Mouse (Mus musculus): ENCODE data around the gene Nop2. TPM values are rescaled to one million over a fixed set of nuclear protein-coding genes. Genes with fewer than 3 reads are reported as not detected.

Nop2 gene
- total RNA-seq, 2 experiments from 2014 or later, result 6.7 to 11.8 TPM

Other genes with a start within 250 kb of the Nop2 start
- 6.3 and 6.9 TPM in 2 replicates for gene Cd4, start 243.7 kb upstream of the Nop2 start, total RNA-seq (2015; ENCODE audit: low replicate concordance)
- gene Cd4, start 243.7 kb upstream of the Nop2 start, total RNA-seq (2017; ENCODE audit: low replicate concordance), result 0.70 and 0.94 TPM in 2 replicates
- gene Lag3, start 220.2 kb upstream of the Nop2 start, total RNA-seq (2015; ENCODE audit: low replicate concordance), result 1.0 and 2.7 TPM in 2 replicates
- gene Lag3, start 220.2 kb upstream of the Nop2 start, total RNA-seq (2017; ENCODE audit: low replicate concordance), result 0.51 TPM in 1 of 2 replicates, not detected in the other
- gene Ptms, start 211.8 kb upstream of the Nop2 start, total RNA-seq (2015; ENCODE audit: low replicate concordance), result 26.1 and 31.3 TPM in 2 replicates
- gene Ptms, start 211.8 kb upstream of the Nop2 start, total RNA-seq (2017; ENCODE audit: low replicate concordance), result 12.0 and 21.8 TPM in 2 replicates
- gene Mlf2, start 200.5 kb upstream of the Nop2 start, total RNA-seq (2015; ENCODE audit: low replicate concordance), result 11.7 and 13.4 TPM in 2 replicates
- 14.1 and 20.7 TPM in 2 replicates for gene Mlf2, start 200.5 kb upstream of the Nop2 start, total RNA-seq (2017; ENCODE audit: low replicate concordance)
- 10.2 and 16.5 TPM in 2 replicates for gene Cops7a, start 166.4 kb upstream of the Nop2 start, total RNA-seq (2015; ENCODE audit: low replicate concordance)
- 5.6 and 7.7 TPM in 2 replicates for gene Cops7a, start 166.4 kb upstream of the Nop2 start, total RNA-seq (2017; ENCODE audit: low replicate concordance)
- gene Pianp, start 135.2 kb upstream of the Nop2 start, total RNA-seq (2015; ENCODE audit: low replicate concordance), result not detected in 2 replicates
- gene Pianp, start 135.2 kb upstream of the Nop2 start, total RNA-seq (2017; ENCODE audit: low replicate concordance), result not detected in 2 replicates
- 20.8 and 25.9 TPM in 2 replicates for gene Zfp384, start 122.8 kb upstream of the Nop2 start, total RNA-seq (2015; ENCODE audit: low replicate concordance)
- gene Zfp384, start 122.8 kb upstream of the Nop2 start, total RNA-seq (2017; ENCODE audit: low replicate concordance), result 9.8 and 12.3 TPM in 2 replicates
- gene Ing4, start 92.1 kb upstream of the Nop2 start, total RNA-seq (2015; ENCODE audit: low replicate concordance), result 7.1 and 7.9 TPM in 2 replicates
- 27.7 and 35.7 TPM in 2 replicates for gene Ing4, start 92.1 kb upstream of the Nop2 start, total RNA-seq (2017; ENCODE audit: low replicate concordance)
- gene Acrbp, start 82.2 kb upstream of the Nop2 start, total RNA-seq (2015; ENCODE audit: low replicate concordance), result 3.3 TPM in 1 of 2 replicates, not detected in the other
- 7.0 and 11.6 TPM in 2 replicates for gene Acrbp, start 82.2 kb upstream of the Nop2 start, total RNA-seq (2017; ENCODE audit: low replicate concordance)
- 3.1 TPM in 1 of 2 replicates, not detected in the other for gene Lpar5, start 64.0 kb upstream of the Nop2 start, total RNA-seq (2015; ENCODE audit: low replicate concordance)
- 0.60 TPM in 1 of 2 replicates, not detected in the other for gene Lpar5, start 64.0 kb upstream of the Nop2 start, total RNA-seq (2017; ENCODE audit: low replicate concordance)
- gene Chd4, start 35.9 kb upstream of the Nop2 start, total RNA-seq (2015; ENCODE audit: low replicate concordance), result 31.8 and 50.0 TPM in 2 replicates
- 70.6 and 102 TPM in 2 replicates for gene Chd4, start 35.9 kb upstream of the Nop2 start, total RNA-seq (2017; ENCODE audit: low replicate concordance)
- 3.1 and 6.9 TPM in 2 replicates for gene Iffo1, start 13.3 kb downstream of the Nop2 start, total RNA-seq (2015; ENCODE audit: low replicate concordance)
- gene Iffo1, start 13.3 kb downstream of the Nop2 start, total RNA-seq (2017; ENCODE audit: low replicate concordance), result 2.2 and 10.9 TPM in 2 replicates
- gene Gapdh, start 34.6 kb downstream of the Nop2 start, total RNA-seq (2015; ENCODE audit: low replicate concordance), result 912 and 913 TPM in 2 replicates
- gene Gapdh, start 34.6 kb downstream of the Nop2 start, total RNA-seq (2017; ENCODE audit: low replicate concordance), result 174 and 278 TPM in 2 replicates
- gene Ncapd2, start 59.8 kb downstream of the Nop2 start, total RNA-seq (2015; ENCODE audit: low replicate concordance), result 139 and 148 TPM in 2 replicates
- gene Ncapd2, start 59.8 kb downstream of the Nop2 start, total RNA-seq (2017; ENCODE audit: low replicate concordance), result 137 and 246 TPM in 2 replicates
- gene Mrpl51, start 59.9 kb downstream of the Nop2 start, total RNA-seq (2015; ENCODE audit: low replicate concordance), result 40.1 and 54.4 TPM in 2 replicates
- gene Mrpl51, start 59.9 kb downstream of the Nop2 start, total RNA-seq (2017; ENCODE audit: low replicate concordance), result 16.4 and 29.8 TPM in 2 replicates
- 2.1 and 4.2 TPM in 2 replicates for gene Vamp1, start 83.6 kb downstream of the Nop2 start, total RNA-seq (2015; ENCODE audit: low replicate concordance)
- 0.14 and 2.1 TPM in 2 replicates for gene Vamp1, start 83.6 kb downstream of the Nop2 start, total RNA-seq (2017; ENCODE audit: low replicate concordance)
- 0.84 and 4.4 TPM in 2 replicates for gene Tapbpl, start 100.0 kb downstream of the Nop2 start, total RNA-seq (2015; ENCODE audit: low replicate concordance)
- gene Tapbpl, start 100.0 kb downstream of the Nop2 start, total RNA-seq (2017; ENCODE audit: low replicate concordance), result 3.0 and 4.0 TPM in 2 replicates
- 1.7 and 6.3 TPM in 2 replicates for gene Cd27, start 105.1 kb downstream of the Nop2 start, total RNA-seq (2015; ENCODE audit: low replicate concordance)
- 0.84 and 1.0 TPM in 2 replicates for gene Cd27, start 105.1 kb downstream of the Nop2 start, total RNA-seq (2017; ENCODE audit: low replicate concordance)
- gene Tuba3a, start 154.1 kb downstream of the Nop2 start, total RNA-seq (2015; ENCODE audit: low replicate concordance), result not detected in 2 replicates
- not detected in 2 replicates for gene Tuba3a, start 154.1 kb downstream of the Nop2 start, total RNA-seq (2017; ENCODE audit: low replicate concordance)
- 7.1 and 10.9 TPM in 2 replicates for gene Ltbr, start 182.0 kb downstream of the Nop2 start, total RNA-seq (2015; ENCODE audit: low replicate concordance)
- 2.6 and 7.2 TPM in 2 replicates for gene Ltbr, start 182.0 kb downstream of the Nop2 start, total RNA-seq (2017; ENCODE audit: low replicate concordance)
- gene Scnn1a, start 188.8 kb downstream of the Nop2 start, total RNA-seq (2015; ENCODE audit: low replicate concordance), result 4.6 and 7.9 TPM in 2 replicates
- gene Scnn1a, start 188.8 kb downstream of the Nop2 start, total RNA-seq (2017; ENCODE audit: low replicate concordance), result not detected in 2 replicates
- gene Tnfrsf1a, start 217.5 kb downstream of the Nop2 start, total RNA-seq (2015; ENCODE audit: low replicate concordance), result 18.8 and 24.8 TPM in 2 replicates
- 7.2 and 13.8 TPM in 2 replicates for gene Tnfrsf1a, start 217.5 kb downstream of the Nop2 start, total RNA-seq (2017; ENCODE audit: low replicate concordance)
- gene Plekhg6, start 248.9 kb downstream of the Nop2 start, total RNA-seq (2015; ENCODE audit: low replicate concordance), result not detected in 2 replicates
- not detected in 2 replicates for gene Plekhg6, start 248.9 kb downstream of the Nop2 start, total RNA-seq (2017; ENCODE audit: low replicate concordance)